Mouse (Mus musculus) liver, embryonic 14.5 days (tissue): ENCODE measurements around the gene Cfl1. TPM values are rescaled to one million over a fixed set of nuclear protein-coding genes. Genes with fewer than 3 reads are reported as not detected.
A peak's percentile ranks its signal among the peaks of the same experiment; 100 is the strongest.
"Not testable (repeated sequence)": the region's sequence is repeated elsewhere in the genome, so short reads cannot be mapped to it uniquely, and the experiment has no call there.

Source experiments
- ATAC-seq: fragments of 200-750 bp; cut with Nextera tagmentation; 2 replicates; pipeline ENCODE4 v1.8.0; 2017; ENCODE audit warnings: moderate number of reproducible peaks, mild to moderate bottlenecking, moderate library complexity; ENCODE audit not compliant: insufficient read depth
- DNase-seq, 3 experiments: peaks; one replicate each; pipeline ENCODE4 v3.0.0-alpha.2; 2012 to 2013; ENCODE audit warnings: low read depth in 3 of 3, low spot score in 3 of 3
- H3K27ac ChIP-seq: fragments of 300-500 bp; sonication (generic); 2 replicates; pipeline ENCODE4 v1.5.1; 2014; ENCODE audit warnings: moderate library complexity, mild to moderate bottlenecking, control low read depth, inconsistent platforms
- H3K27me3 ChIP-seq: fragments of 300-500 bp; sonication (generic); 2 replicates; pipeline ENCODE4 v1.6.1; 2014; ENCODE audit warnings: mild to moderate bottlenecking, low read length, moderate library complexity; ENCODE audit not compliant: control insufficient read depth, insufficient read depth
- H3K36me3 ChIP-seq: fragments of 300-500 bp; sonication (generic); replicated peaks from 2 replicates; pipeline ENCODE4 v1.6.1; 2014; ENCODE audit warnings: low read depth; ENCODE audit not compliant: control insufficient read depth, insufficient read depth
- H3K4me1 ChIP-seq, 2 experiments: fragments of 200-500 bp in 1 of 2; fragments of 300-500 bp in 1 of 2; sonication (generic) in 1 of 2; replicated peaks; 2 replicates each; pipeline ENCODE4 v1.6.1; 2012 to 2014; ENCODE audit warnings: antibody characterized with exemption in 1 of 2, inconsistent platforms in 1 of 2, low read length in 1 of 2; ENCODE audit not compliant: control insufficient read depth in 2 of 2, insufficient read depth in 2 of 2
- H3K4me2 ChIP-seq: fragments of 300-500 bp; sonication (generic); 2 replicates; pipeline ENCODE4 v1.6.1; 2014; ENCODE audit warnings: low read depth, mild to moderate bottlenecking, control low read depth, moderate library complexity
- H3K4me3 ChIP-seq, 2 experiments: fragments of 200-500 bp in 1 of 2; fragments of 300-500 bp in 1 of 2; sonication (generic) in 1 of 2; 2 replicates each; pipeline ENCODE4 v1.5.1; 2012 to 2014; ENCODE audit warnings: low read depth in 2 of 2, low read length in 2 of 2, mild to moderate bottlenecking in 2 of 2, control low read depth in 1 of 2, inconsistent platforms in 1 of 2, moderate library complexity in 1 of 2; ENCODE audit not compliant: insufficient read depth in 1 of 2
- H3K9ac ChIP-seq: fragments of 300-500 bp; sonication (generic); replicated peaks from 2 replicates; pipeline ENCODE4 v1.6.1; 2014; ENCODE audit warnings: mild to moderate bottlenecking, control low read depth, moderate library complexity
- H3K9me3 ChIP-seq: fragments of 300-500 bp; sonication (generic); 2 replicates; pipeline ENCODE4 v1.6.1; 2016; ENCODE audit warnings: low read length, mixed read lengths; ENCODE audit not compliant: control insufficient read depth
- CTCF ChIP-seq: IDR thresholded peaks from 2 replicates; pipeline ENCODE4 v1.5.1; 2016; ENCODE audit warnings: antibody characterized with exemption, low read depth, control low read depth
- EP300 ChIP-seq: IDR thresholded peaks from 2 replicates; pipeline ENCODE4 v1.6.1; 2016; ENCODE audit warnings: antibody characterized with exemption, low read depth
- WGBS: fragments of 180-500 bp; shearing (Covaris S2); extraction: QIAGEN DNeasy Blood & Tissue Kit; methylation state at CpG from one replicate; pipeline ENCODE4 v1.1.7; 2014; ENCODE audit not compliant: insufficient replicate concordance; 5-methylcytosine and 5-hydroxymethylcytosine counted together
- polyA plus RNA-seq, 2 experiments: library from polyadenylated mRNA; depleted of rRNA in 1 of 2; stranded (reverse) in 1 of 2; unstranded in 1 of 2; fragments of >200 nt; fragmentation: Nextera tagmentation in 1 of 2; extraction: Ambion mirVana in 1 of 2; gene quantifications; 2 replicates each; pipeline versions ENCODE4 v1.2.1 to v1.2.3; 2012 to 2014

Cfl1 gene
- polyA plus RNA-seq, 2 experiments, result 443 to 1,304 TPM

DNA sequence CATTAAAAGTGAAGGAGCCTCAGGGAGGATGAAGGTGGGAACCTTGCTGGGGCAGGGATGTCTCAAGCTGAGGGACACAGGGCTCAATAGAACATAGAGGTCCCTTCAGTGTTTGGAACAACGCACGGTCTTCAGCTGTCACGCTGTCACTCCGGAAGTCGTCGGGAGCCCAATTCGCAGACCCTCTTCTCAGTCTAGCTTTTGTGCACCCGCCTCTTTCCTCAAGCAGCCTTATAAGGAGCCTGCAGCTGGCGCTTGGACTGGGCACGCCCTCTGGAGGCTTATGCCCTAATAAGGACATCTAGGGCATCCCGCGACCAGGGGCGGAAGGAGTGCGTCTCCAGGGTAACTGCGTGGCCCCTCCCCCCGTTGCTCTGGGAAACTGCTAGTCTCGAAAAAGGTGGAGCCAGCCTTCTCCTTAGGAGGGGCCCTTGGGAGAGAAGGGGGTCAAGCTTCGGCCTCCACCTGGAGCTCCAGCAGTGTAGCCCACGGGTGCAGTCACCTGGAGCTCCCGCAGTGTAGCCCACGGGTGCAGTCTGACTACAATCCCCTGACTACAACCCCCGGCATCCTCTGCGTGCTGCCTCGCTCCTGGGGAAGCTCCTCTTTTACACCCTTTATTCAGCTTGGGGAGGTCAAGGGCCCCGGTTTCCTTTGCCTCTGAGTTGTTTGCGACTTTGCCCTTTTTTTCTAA is 1.2 kb upstream of the Cfl1 start:
- under 1% methylated on average over 26 of the region's 26 CpGs for WGBS
- peaks cover 19 to 24% of the 10 kb centered on the region in 2 experiments for H3K4me1 ChIP-seq

DNA sequence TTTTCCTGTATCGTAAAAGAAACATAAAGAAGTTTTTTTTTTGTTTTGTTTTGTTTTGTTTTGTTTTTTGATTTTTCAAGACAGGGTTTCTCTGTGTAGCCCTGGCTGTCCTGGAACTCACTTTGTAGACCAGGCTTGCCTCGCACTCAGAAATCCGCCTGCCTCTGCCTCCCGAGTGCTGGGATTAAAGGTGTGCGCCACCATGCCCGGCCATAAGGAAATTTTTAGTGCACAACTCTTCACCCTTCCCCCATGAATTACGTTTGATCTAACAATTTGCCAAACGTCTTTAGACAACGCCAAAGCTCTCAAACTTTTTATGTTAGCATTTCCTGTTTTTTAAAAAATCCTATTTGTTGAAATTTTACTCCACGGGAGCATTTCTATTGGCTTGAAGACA is 534 bp upstream of the Cfl1 start:
- ATAC-seq, H3K9me3 ChIP-seq, H3K27me3 ChIP-seq, DNase-seq: not testable (repeated sequence)
- Histone ChIP-seq H3K9ac (peak overlapping the region; percentile 7; the same call in 1 of the 2 replicates), H3K36me3 (peaks cover 27% of the 10 kb centered on the region), H3K4me1 (peaks cover 19 to 24% of the 10 kb centered on the region in 2 experiments), H3K4me2 (peak overlapping the region; percentile 99), H3K4me3 (peak overlapping the region in 1 of 2 experiments; percentile 81; a peak in 2 of 4 replicates), H3K27ac (peak overlapping the region; percentile 91)
- WGBS, result 32% methylated on average over 10 of the region's 10 CpGs

More for the DNA sequence above, 1.2 kb upstream of the Cfl1 start:
- H3K9me3 ChIP-seq, result no peaks in the 10 kb centered on the region
- peak overlapping the region; percentile 87 for H3K9ac ChIP-seq
- H3K4me3 ChIP-seq, result peak overlapping the region; percentile 67 to 71
- peak overlapping the region; percentile 91 for H3K27ac ChIP-seq
- ATAC-seq (peak; percentile 73), DNase-seq (peak; percentile 97 to 98 (median 98))
- no peaks in the 10 kb centered on the region for H3K27me3 ChIP-seq
- H3K36me3 ChIP-seq, result peaks cover 23% of the 10 kb centered on the region
- H3K4me2 ChIP-seq, result peak overlapping the region; percentile 99
- TF ChIP-seq CTCF (peak; percentile 37; the same call in 1 of the 2 replicates), EP300 (no peak)

DNA sequence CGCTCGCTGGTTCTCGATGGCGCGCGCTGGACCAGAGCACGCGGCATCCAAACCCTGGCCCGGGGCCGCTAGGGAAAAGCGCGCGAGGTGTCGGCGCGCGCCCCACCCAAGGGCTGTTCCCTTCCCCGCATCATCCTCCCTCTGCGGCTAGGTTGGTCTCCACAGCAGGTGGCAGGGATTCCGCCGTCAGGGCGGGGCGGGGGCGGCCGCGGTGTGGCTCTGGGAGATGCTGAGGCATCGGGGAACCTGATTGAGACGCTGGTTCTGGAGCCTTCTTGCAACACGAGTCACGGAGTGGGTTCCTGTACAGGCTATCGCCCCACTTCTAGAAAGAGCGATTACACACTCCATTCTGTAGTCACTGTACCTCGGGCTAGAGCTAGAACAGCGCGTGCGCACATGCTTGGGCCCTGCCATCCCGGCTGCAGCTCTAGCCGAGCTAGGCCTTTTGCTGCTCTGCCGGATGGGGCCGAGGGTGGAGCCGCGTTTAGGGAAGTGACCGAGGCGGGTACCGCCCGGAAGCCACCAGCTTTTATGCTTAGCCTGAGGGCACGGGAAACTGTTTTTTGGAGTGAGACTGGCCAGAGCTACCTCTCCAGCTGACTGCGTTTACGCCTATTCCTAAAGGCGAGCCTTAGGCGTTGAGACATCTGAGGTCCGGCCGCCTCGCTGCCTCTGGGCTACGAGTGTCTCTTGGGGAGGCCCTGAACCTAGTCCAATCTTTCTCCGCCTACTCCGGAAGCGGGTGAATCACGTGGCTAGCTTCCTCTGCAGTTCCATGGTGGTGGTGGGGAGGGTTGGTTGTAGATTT is 848 bp downstream of the Cfl1 start:
- Histone ChIP-seq H3K4me1 (peaks cover 19 to 24% of the 10 kb centered on the region in 2 experiments), H3K27me3 (no peaks in the 10 kb centered on the region), H3K4me3 (peak overlapping the region; percentile 81 to 91), H3K9me3 (no peaks in the 10 kb centered on the region), H3K36me3 (peaks cover 38% of the 10 kb centered on the region), H3K9ac (peak overlapping the region; percentile 86), H3K27ac (peak overlapping the region; percentile 91), H3K4me2 (peak overlapping the region; percentile 99)
- DNase-seq, result peak in 2 of 3 experiments; percentile 70 to 78
- peak; percentile 38 for ATAC-seq
- WGBS, result under 1% methylated on average over 59 of the region's 59 CpGs
- TF ChIP-seq CTCF (0 out of 2 replicates have a peak, but pooled peaks have one; percentile 1), EP300 (no peak)

DNA sequence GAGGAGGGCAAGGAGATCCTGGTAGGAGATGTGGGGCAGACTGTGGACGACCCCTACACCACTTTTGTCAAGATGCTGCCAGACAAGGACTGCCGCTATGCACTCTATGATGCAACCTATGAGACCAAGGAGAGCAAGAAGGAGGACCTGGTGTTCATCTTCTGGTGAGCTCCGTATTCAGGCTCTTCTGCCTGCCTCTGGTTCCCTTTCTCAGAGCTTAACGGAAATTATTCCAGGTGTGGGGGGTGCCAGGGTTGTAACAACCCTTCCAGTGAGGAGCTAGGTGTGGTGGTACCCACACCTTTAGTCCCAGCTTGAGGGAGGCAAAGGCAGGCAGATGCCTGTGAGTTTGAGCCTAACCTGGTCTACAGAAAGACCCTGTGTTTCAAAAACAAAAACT is 2.4 kb downstream of the Cfl1 start:
- H3K27ac ChIP-seq, result no peak overlapping the region

DNA sequence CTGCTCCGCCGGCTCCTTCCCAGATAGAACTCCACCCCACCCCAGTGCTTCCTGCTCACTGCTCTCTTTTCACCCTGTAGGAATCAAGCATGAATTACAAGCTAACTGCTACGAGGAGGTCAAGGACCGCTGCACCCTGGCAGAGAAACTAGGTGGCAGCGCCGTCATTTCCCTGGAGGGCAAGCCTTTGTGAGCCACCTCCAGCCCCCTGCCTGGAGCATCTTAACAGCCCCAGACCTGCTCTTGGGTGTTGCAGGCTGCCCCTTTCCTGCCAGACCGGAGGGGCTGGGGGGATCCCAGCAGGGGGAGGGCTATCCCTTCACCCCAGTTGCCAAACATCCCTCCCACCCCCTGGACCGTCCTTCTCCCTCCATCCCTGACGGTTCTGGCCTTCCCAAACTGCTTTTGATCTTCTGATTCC is 3.1 kb downstream of the Cfl1 start:
- H3K4me3 ChIP-seq, H3K27ac ChIP-seq, H3K27me3 ChIP-seq, H3K4me2 ChIP-seq, ATAC-seq, DNase-seq, H3K9me3 ChIP-seq, H3K9ac ChIP-seq: not testable (repeated sequence)
- 81% methylated on average over 9 of the region's 9 CpGs for WGBS
- H3K36me3 ChIP-seq, result peaks cover 50% of the 10 kb centered on the region
- TF ChIP-seq CTCF, result 0 out of 2 replicates have a peak, but pooled peaks have one; percentile 12
- H3K4me1 ChIP-seq, result peaks cover 11 to 16% of the 10 kb centered on the region in 2 experiments

More for the DNA sequence above, 2.4 kb downstream of the Cfl1 start:
- H3K4me1 ChIP-seq, result peaks cover 11 to 17% of the 10 kb centered on the region in 2 experiments
- H3K4me3 ChIP-seq, result no peak overlapping the region
- H3K9me3 ChIP-seq, result no peaks in the 10 kb centered on the region
- no peaks in the 10 kb centered on the region for H3K27me3 ChIP-seq
- no peak overlapping the region for H3K9ac ChIP-seq
- H3K36me3 ChIP-seq, result peaks cover 48% of the 10 kb centered on the region
- DNase-seq (no peak), ATAC-seq (no peak)
- TF ChIP-seq CTCF (no peak), EP300 (no peak)
- no peak overlapping the region for H3K4me2 ChIP-seq
- 76% methylated on average over 4 of the region's 4 CpGs for WGBS
